Mouse (Mus musculus): ENCODE results near the gene Satb1. TPM values are rescaled to one million over a fixed set of nuclear protein-coding genes. Genes with fewer than 3 reads are reported as not detected.

Satb1 gene
- polyA plus RNA-seq, 1 experiment = 43.7 TPM

- 72% methylated on average over 4 of the region's 4 CpGs for WGBS
- no peak overlapping the region for H3K4me3 ChIP-seq (ENCODE audit: extremely low read depth, insufficient read depth, insufficient read length)
- no peaks in the 10 kb centered on the region for H3K27me3 ChIP-seq (ENCODE audit: control insufficient read depth, insufficient read depth, low read length)
- no peaks in the 10 kb centered on the region for H3K36me3 ChIP-seq (ENCODE audit: control insufficient read depth, insufficient read depth, low read length)
- TF ChIP-seq CTCF (IDR thresholded peaks at IDR 0.05; ENCODE audit: extremely low read depth, insufficient read depth, insufficient read length, insufficient replicate concordance) (no peak), POLR2A (IDR thresholded peaks at IDR 0.05; ENCODE audit: low read depth, low read length) (no peak)
- DNase-seq (ENCODE audit: low read depth in 1 of 2, low spot score in 2 of 2) = no peak
- H3K27ac ChIP-seq (ENCODE audit: insufficient read depth, low read length) = no peak overlapping the region
- peaks cover 2% of the 10 kb centered on the region; the same call in 1 of the 2 replicates for H3K4me1 ChIP-seq (ENCODE audit: control insufficient read depth, insufficient read depth, insufficient read length)
Observed at GRCm38 (mm10) chr17:51687226-51687625, 145.9 kb downstream of the Satb1 start.
